Mouse (Mus musculus) lung, adult 18-20 months (tissue): ENCODE results near the gene Tgfb1i1.
A peak's percentile ranks its signal among the peaks of the same experiment; 100 is the strongest.

Source experiments
- DNase-seq, 2 experiments: peaks; one replicate each; pipeline ENCODE4 v3.0.0; 2022; ENCODE audit warnings: mixed read lengths in 2 of 2

Tgfb1i1 gene

DNA sequence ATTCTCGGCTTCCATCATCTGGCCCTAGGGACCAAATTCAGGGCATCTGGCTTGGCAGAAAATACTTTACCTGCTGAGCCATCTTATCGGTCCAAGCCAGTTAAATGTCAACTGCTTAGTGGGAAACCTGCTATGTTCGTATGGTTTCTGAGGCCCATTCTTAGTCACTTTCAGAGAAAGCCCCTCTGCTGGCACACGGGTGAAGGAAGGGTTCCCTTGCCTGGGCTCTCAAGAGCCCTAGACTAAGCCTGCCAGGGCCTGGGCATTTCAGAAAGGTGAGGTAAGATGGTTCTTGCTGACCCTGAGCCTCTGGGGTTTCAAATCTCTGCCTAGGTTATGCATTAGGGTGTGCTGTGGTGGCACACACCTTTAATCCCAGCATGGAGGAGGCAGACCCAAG, 1.1 kb upstream of the Tgfb1i1 start:
- DNase-seq, result no peak

GRCm38 (mm10) chr7:128247443-128247842, 831 bp downstream of the Tgfb1i1 start:
- DNase-seq, result peak; percentile 91 to 93

- DNase-seq, result no peak
These were observed 1.8 kb downstream of the Tgfb1i1 start for GRCm38 (mm10) chr7:128248081-128249042.

GRCm38 (mm10) chr7:128249998-128250397, 3.4 kb downstream of the Tgfb1i1 start:
- DNase-seq, result peak in 1 of 2 experiments; percentile 1

DNA sequence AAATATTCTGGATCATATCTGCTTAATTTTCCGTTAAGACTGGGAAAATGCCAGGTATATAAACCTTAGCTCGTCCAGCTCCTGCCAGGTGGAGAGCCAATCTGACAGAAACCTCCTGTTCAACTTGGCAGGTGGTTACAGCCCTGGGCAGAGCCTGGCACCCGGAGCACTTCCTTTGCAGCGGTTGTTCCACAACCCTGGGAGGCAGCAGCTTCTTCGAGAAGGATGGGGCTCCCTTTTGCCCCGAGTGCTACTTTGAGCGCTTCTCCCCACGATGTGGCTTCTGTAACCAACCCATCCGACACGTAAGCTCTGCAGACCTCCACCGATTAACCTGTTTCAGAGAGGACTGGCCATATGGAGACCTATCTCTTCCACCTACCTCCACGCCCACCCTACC, 5.3 kb downstream of the Tgfb1i1 start:
- DNase-seq, result peak in 1 of 2 experiments; percentile 2

DNA sequence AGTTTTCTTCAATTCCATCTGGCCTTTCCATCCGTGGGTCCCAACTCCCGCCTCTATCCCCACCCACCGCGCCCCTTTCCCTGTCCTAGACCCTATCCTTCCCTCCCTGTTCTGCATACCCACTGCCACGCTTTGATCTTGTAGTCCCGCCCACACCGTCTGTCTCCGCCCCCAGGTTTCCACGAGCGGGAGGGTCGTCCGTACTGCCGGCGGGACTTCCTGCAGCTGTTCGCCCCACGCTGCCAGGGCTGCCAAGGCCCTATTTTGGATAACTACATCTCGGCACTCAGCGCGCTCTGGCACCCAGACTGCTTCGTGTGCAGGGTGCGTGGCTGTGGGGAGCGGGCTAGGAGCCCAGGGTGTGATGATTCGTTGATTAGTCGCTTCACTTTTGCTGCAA, 6.0 kb downstream of the Tgfb1i1 start:
- no peak for DNase-seq

- no peak for DNase-seq
These were observed 8.4 kb downstream of the Tgfb1i1 start for GRCm38 (mm10) chr7:128254978-128255377.

DNA sequence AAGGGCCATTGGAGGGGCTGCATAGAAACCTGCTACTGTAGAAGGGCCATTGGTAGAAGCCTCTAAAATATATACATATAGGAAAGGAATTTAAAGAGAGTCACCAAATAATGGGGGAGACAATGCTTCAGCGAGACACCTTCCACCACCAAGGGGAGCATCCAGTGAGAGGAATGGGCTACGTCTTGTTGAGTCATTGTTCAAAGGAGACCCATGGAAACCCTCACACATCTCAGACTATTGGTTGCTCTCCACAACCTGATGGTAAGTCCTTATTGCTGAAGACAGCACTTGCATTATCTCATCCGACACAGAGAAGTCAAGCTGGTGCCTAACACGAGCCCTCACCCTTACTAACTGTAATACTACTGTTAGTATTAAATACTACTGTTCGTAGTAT, 9.1 kb downstream of the Tgfb1i1 start:
- no peak for DNase-seq

DNA sequence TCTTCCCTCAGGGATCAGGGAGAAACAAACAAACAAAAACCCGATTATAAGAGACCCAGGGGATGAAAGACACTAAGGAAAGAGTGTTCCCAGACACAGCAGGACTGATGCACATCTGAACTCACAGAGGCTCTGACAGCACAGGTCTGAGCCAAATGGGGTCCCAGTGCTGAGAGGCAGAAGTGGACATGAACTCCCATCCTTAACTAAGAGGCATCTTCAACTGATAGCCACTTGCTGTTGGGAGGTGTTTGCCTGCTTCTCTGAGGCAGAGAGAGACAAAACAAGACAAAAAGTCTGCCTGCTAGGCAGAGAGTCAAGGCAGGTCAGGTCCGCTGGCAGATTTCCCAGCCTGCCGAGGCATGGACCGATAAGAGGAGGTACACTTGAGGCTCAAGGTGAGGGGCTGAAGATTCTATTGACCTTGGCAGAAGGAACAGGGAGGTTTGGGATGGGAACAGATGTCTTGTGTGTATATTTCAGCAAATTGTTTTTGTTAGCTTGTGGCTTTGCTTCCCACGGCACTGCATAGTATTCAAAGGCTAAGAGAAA, 10.2 kb downstream of the Tgfb1i1 start:
- DNase-seq, result peak in 1 of 2 experiments; percentile 45

DNA sequence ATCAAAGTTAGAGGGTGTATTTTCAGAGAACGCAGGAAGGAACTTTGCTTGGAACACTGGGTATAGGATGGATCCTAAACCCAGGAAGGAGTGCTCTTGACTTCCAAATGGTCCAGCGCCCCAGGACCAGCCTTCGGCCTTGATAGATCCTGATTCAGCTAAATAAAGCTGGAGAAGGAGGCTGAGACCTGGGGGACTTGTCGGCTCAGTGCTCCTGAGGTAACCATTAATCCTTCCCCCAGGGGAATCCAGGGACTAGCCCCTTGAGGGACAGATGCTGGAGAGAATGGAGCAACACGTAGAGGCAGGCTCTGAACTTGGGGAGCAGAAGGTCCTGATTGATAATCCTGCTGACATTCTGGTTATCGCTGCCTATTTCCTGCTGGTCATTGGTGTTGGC, 18.8 kb downstream of the Tgfb1i1 start, which contains the start of gene Slc5a2:
TSS of gene Slc5a2 (plus strand) at position 247 of the 400 bp plus-strand sequence.
- no peak for DNase-seq

- DNase-seq, result no peak
These were observed 19.4 kb downstream of the Tgfb1i1 start for GRCm38 (mm10) chr7:128266056-128266455.

GRCm38 (mm10) chr7:128267391-128267790, 20.8 kb downstream of the Tgfb1i1 start:
- DNase-seq, result no peak

DNA sequence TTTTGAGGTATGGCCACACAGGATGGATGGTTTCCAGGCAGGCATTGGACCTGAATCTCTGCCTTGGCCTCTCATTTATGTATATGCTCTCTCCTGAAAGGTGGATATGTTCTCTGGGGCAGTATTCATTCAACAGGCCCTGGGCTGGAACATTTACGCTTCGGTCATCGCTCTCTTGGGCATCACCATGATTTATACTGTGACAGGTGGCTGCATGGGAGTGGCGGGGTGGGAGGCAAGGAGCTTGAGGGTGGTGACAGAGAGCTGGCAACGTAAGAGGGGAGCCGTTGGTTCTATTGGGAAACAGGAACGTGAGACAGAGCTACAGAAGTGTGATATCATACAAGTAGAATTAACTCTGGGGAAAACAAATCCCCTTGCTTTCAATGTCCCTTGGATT, 21.2 kb downstream of the Tgfb1i1 start:
- DNase-seq, result no peak

- DNase-seq, result no peak
These were observed 23.8 kb downstream of the Tgfb1i1 start for GRCm38 (mm10) chr7:128270431-128270850.

GRCm38 (mm10) chr7:128271496-128271895, 24.9 kb downstream of the Tgfb1i1 start:
- no peak for DNase-seq

DNA sequence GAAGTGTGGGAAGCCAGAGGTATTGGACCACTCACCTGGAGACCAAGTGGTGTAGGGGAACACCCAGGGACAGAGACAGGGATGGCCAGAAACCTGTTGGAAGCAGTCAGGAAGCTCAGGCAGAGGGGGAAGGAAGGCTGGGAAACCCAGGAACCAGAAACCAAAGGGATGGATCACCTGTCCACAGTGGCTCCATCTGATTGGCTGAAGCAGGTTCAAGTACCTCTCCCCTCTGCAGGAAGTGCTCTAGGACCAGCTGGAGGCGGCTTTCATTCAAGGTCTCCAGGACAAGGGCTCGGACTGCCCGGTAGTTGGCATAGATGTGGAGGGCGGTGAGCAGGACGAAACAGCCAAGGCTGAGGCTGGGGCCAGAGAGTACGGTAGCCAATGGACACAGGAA, 29.4 kb downstream of the Tgfb1i1 start:
- no peak for DNase-seq

DNA sequence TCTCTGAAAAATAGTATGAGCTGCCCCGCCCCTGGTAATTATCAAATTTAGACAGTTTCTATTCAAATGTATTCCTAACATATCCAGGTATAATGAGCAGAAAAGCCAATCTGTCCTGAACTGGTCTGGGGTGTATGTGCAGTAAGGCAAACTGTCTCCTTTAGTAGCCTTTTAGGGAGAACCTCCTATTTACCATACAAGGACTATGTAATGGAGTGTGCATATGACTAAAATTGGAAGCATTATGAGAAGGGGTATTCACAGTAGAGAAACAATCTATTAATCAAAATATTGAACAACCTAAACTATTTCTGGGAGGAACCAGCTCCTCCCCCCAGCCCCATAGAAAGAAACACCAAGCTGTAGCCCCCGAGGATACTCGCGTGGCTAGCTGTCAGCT, 33.1 kb downstream of the Tgfb1i1 start:
- no peak for DNase-seq

DNA sequence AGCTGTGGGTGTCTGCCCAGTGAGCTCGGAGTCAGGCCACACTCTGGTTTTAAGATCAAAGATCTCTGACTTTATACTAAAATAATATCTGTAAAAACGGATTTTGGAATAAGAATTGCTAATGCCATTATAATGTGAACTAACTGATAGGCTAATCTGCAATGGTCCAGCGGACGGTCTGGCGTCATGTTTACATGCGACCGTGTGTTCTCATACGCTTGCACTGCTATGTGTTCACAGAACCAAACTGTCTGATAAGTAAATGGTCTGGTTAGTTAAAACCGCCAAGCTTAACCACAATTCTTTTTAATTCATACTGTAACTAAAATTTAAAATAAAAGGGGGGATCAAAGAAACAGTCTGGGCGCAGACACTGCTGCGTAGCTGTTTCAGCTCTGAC, 35.2 kb downstream of the Tgfb1i1 start:
- DNase-seq, result no peak

GRCm38 (mm10) chr7:128282532-128283244, 36.1 kb downstream of the Tgfb1i1 start:
- no peak for DNase-seq

GRCm38 (mm10) chr7:128284047-128284446, 37.4 kb downstream of the Tgfb1i1 start:
- DNase-seq, result no peak

GRCm38 (mm10) chr7:128285060-128285459, 38.4 kb downstream of the Tgfb1i1 start:
- DNase-seq, result no peak

- no peak for DNase-seq
These were observed 42.4 kb downstream of the Tgfb1i1 start for GRCm38 (mm10) chr7:128288923-128289544.

GRCm38 (mm10) chr7:128294785-128295184, 48.2 kb downstream of the Tgfb1i1 start:
- DNase-seq, result no peak
